8 mouse cellular contexts compared by ENCODE assay signal in the genomic region with DNA sequence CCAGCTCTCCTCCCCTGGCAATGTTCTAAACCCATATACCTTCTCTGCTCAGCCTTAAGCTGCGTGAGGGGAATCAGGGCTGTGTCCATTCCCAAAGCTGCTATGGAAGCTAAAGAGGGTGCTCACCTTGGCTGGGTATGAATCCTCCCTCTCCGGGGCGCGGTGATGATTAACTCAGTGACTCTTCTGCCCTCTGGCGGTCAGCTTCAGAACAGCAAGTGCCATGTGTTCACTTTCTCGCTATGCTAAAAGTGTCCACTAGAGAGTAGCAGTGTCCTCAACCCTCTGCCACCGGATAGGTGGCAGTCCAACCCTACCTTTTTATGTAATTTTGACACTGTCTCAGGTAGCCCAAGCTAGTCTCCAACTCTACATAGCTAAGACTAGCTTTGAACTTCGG. TPM values are rescaled to one million over a fixed set of nuclear protein-coding genes. Genes with fewer than 3 reads are reported as not detected.
DNase-seq lines count a peak whose midpoint lies in the region; ATAC-seq and TF ChIP-seq lines count a peak whose summit lies in the region.

No protein-coding gene starts in this region.

- H3K4me3 ChIP-seq in embryonic facial prominence, embryonic 13.5 days: no peak overlapping the region
- H3K4me3 ChIP-seq in kidney, embryonic 14.5 days (ENCODE audit: low read length): no peak overlapping the region
- no peak overlapping the region for H3K4me3 ChIP-seq in limb, embryonic 14.5 days (replicated peaks; ENCODE audit: low read length)

- no peaks in the 10 kb centered on the region for H3K9me3 ChIP-seq in embryonic facial prominence, embryonic 13.5 days
- H3K9me3 ChIP-seq in kidney, embryonic 14.5 days (ENCODE audit: control insufficient read depth, low read length): no peaks in the 10 kb centered on the region
- H3K9me3 ChIP-seq in limb, embryonic 14.5 days (ENCODE audit: control insufficient read depth, low read length): no peaks in the 10 kb centered on the region

- peak; percentile 26; the same call in 1 of the 2 replicates for ATAC-seq in embryonic facial prominence, embryonic 13.5 days (ENCODE audit: insufficient number of reproducible peaks, insufficient read depth, low FRiP score, low TSS enrichment, low read depth)
- ATAC-seq in kidney, embryonic 14.5 days (ENCODE audit: low FRiP score, low TSS enrichment): peak; percentile 63
- 0 out of 2 replicates have a peak, but pooled peaks have one; percentile 37 for ATAC-seq in limb, embryonic 14.5 days (ENCODE audit: low FRiP score, low read depth)

- TF ChIP-seq POLR2A in limb, embryonic 14.5 days (IDR thresholded peaks at IDR 0.05; ENCODE audit: borderline replicate concordance, extremely low read depth, insufficient read depth, insufficient read length): peak; percentile 44; the same call in 1 of the 2 replicates

- no peak overlapping the region for H3K9ac ChIP-seq in embryonic facial prominence, embryonic 13.5 days
- H3K9ac ChIP-seq in kidney, embryonic 14.5 days (ENCODE audit: low read depth, low read length): no peak overlapping the region
- H3K9ac ChIP-seq in limb, embryonic 14.5 days (ENCODE audit: low read depth, low read length, severe bottlenecking): no peak overlapping the region

- WGBS in embryonic facial prominence, embryonic 13.5 days: 3% methylated on average over 8 of the region's 8 CpGs
- 4% methylated on average over 8 of the region's 8 CpGs for WGBS in kidney, embryonic 14.5 days
- 4% methylated on average over 6 of the region's 8 CpGs for WGBS in limb, embryonic 14.5 days

- no peaks in the 10 kb centered on the region for H3K4me1 ChIP-seq in embryonic facial prominence, embryonic 13.5 days
- no peaks in the 10 kb centered on the region for H3K4me1 ChIP-seq in kidney, embryonic 14.5 days (ENCODE audit: control insufficient read depth, insufficient read depth, low read length)
- no peaks in the 10 kb centered on the region for H3K4me1 ChIP-seq in limb, embryonic 14.5 days (ENCODE audit: control insufficient read depth, insufficient read depth, low read length)

- H3K36me3 ChIP-seq in embryonic facial prominence, embryonic 13.5 days: no peaks in the 10 kb centered on the region
- H3K36me3 ChIP-seq in kidney, embryonic 14.5 days (ENCODE audit: control insufficient read depth, insufficient read depth, low read length): no peaks in the 10 kb centered on the region
- no peaks in the 10 kb centered on the region for H3K36me3 ChIP-seq in limb, embryonic 14.5 days (ENCODE audit: control insufficient read depth, insufficient read depth, low read length)

- no peak overlapping the region for H3K4me2 ChIP-seq in embryonic facial prominence, embryonic 13.5 days
- H3K4me2 ChIP-seq in kidney, embryonic 14.5 days (replicated peaks; ENCODE audit: low read depth, low read length): no peak overlapping the region
- no peak overlapping the region for H3K4me2 ChIP-seq in limb, embryonic 14.5 days (replicated peaks; ENCODE audit: low read depth, low read length, severe bottlenecking)

- DNase-seq in 3134 (ENCODE audit: extremely low read depth, insufficient read length, low spot score): peak; percentile 44
- DNase-seq in adrenal gland, postnatal 25 days: peak; percentile 87
- peak; percentile 92 for DNase-seq in heart, adult 8-10 months (ENCODE audit: low spot score)
- DNase-seq in limb, embryonic 14.5 days (ENCODE audit: low spot score): peak; percentile 95
- DNase-seq in monocyte, adult 2 months (ENCODE audit: low read depth in 1 of 2, low spot score in 2 of 2): peak; percentile 63 to 84
- peak; percentile 76 to 89 for DNase-seq in spleen, postnatal 14 days (ENCODE audit: low spot score in 2 of 2)

- H3K27ac ChIP-seq in embryonic facial prominence, embryonic 13.5 days: no peak overlapping the region
- H3K27ac ChIP-seq in kidney, embryonic 14.5 days (ENCODE audit: low read depth, low read length): no peak overlapping the region
- H3K27ac ChIP-seq in limb, embryonic 14.5 days (replicated peaks; ENCODE audit: low read depth, low read length): no peak overlapping the region

- no peaks in the 10 kb centered on the region for H3K27me3 ChIP-seq in embryonic facial prominence, embryonic 13.5 days
- H3K27me3 ChIP-seq in kidney, embryonic 14.5 days (ENCODE audit: control insufficient read depth, insufficient read depth, low read length): no peaks in the 10 kb centered on the region
- no peaks in the 10 kb centered on the region for H3K27me3 ChIP-seq in limb, embryonic 14.5 days (ENCODE audit: control insufficient read depth, insufficient read depth, low read length)

RNA-seq across cellular contexts. Expression of a gene that starts 26.0 kb away (rescaled TPM):
- total RNA-seq in adrenal gland, postnatal 25 days (2021): 0.85 and 1.7 TPM in 2 replicates
- polyA plus RNA-seq in embryonic facial prominence, embryonic 13.5 days (2015; fragmentation: Nextera tagmentation; extraction: Ambion mirVana): 2.3 and 2.7 TPM in 2 replicates
- 1 to 10 TPM in 1 of 4 experiments, under 1 TPM in 3; 0.65 to 1.2 (median 0.80) TPM for total RNA-seq in heart, adult 8-10 months (2022)
- 1.0 and 1.1 TPM in 2 replicates for polyA plus RNA-seq in kidney, embryonic 14.5 days (2014; fragmentation: Nextera tagmentation; extraction: Ambion mirVana)
- 7.7 and 9.7 TPM in 2 replicates for polyA plus RNA-seq in limb, embryonic 14.5 days (2012; rRNA removed)
- polyA plus RNA-seq in limb, embryonic 14.5 days (2014; fragmentation: Nextera tagmentation; extraction: Ambion mirVana): 2.0 TPM in 2 replicates

RNA-seq across cellular contexts. Expression of a gene that starts 32.4 kb away (rescaled TPM):
- total RNA-seq in adrenal gland, postnatal 25 days (2021): 910 and 984 TPM in 2 replicates
- 114 TPM in 2 replicates for polyA plus RNA-seq in embryonic facial prominence, embryonic 13.5 days (2015; fragmentation: Nextera tagmentation; extraction: Ambion mirVana)
- total RNA-seq in heart, adult 8-10 months (2022): 1,000 to 10,000 TPM; 1,268 to 1,360 (median 1,315) TPM
- 69.5 and 122 TPM in 2 replicates for polyA plus RNA-seq in kidney, embryonic 14.5 days (2014; fragmentation: Nextera tagmentation; extraction: Ambion mirVana)
- 648 and 665 TPM in 2 replicates for polyA plus RNA-seq in limb, embryonic 14.5 days (2012; rRNA removed)
- polyA plus RNA-seq in limb, embryonic 14.5 days (2014; fragmentation: Nextera tagmentation; extraction: Ambion mirVana): 121 and 125 TPM in 2 replicates

Comparison
In these comparisons a context has a peak if more than half of its experiments do, and no peak if none do; other contexts are left out.
1. DNase-seq: peak in every context shown above with its lines; median percentile 95 in limb, embryonic 14.5 days; 92 in heart, adult 8-10 months; 87 in adrenal gland, postnatal 25 days; 82 in spleen, postnatal 14 days; 74 in monocyte, adult 2 months; 44 in 3134.